Mouse (Mus musculus) CH12.LX (cell line): Measurements from ENCODE around the gene Prss38. TPM values are rescaled to one million over a fixed set of nuclear protein-coding genes. Genes with fewer than 3 reads are reported as not detected.

Source experiments
- DNase-seq: peaks from one replicate; pipeline ENCODE4 v3.0.0-alpha.2; 2013; ENCODE audit errors: extremely low read depth
- H3K27ac ChIP-seq: 2 replicates; pipeline ENCODE4 v1.5.1; 2012; ENCODE audit warnings: low read depth, mild to moderate bottlenecking, control low read depth, moderate library complexity; ENCODE audit not compliant: insufficient read depth
- H3K27me3 ChIP-seq: replicated peaks from 2 replicates; pipeline ENCODE3; 2012; ENCODE audit warnings: inconsistent platforms
- H3K36me3 ChIP-seq, 2 experiments: replicated peaks in 1 of 2; 2 replicates each; pipeline versions ENCODE3 to v1.6.1; 2012; ENCODE audit warnings: inconsistent platforms in 1 of 2, low read length in 1 of 2, mild to moderate bottlenecking in 1 of 2, mixed read lengths in 1 of 2, moderate library complexity in 1 of 2; ENCODE audit not compliant: control insufficient read depth in 1 of 2, insufficient read depth in 1 of 2
- H3K4me1 ChIP-seq, 2 experiments: 2 replicates each; pipeline ENCODE4 v1.6.1; 2012; ENCODE audit warnings: inconsistent platforms in 1 of 2, moderate library complexity in 1 of 2; ENCODE audit not compliant: insufficient read depth in 2 of 2, control insufficient read depth in 1 of 2
- H3K4me2 ChIP-seq: 2 replicates; pipeline ENCODE4 v1.6.1; 2012; ENCODE audit warnings: low read depth, mild to moderate bottlenecking, control low read depth; ENCODE audit not compliant: poor library complexity, insufficient read depth, severe bottlenecking
- H3K4me3 ChIP-seq, 3 experiments: fragments of 150-350 bp in 1 of 3; sonication (generic) in 1 of 3; replicated peaks in 1 of 3; 2 replicates each; pipeline versions ENCODE3 to v1.5.1; 2011 to 2012; ENCODE audit warnings: low read depth in 2 of 3, low read length in 2 of 3, mild to moderate bottlenecking in 2 of 3, moderate library complexity in 2 of 3, control low read depth in 1 of 3, improper control_type of control experiment in 1 of 3, inconsistent platforms in 1 of 3, mixed read lengths in 1 of 3; ENCODE audit not compliant: poor library complexity in 1 of 3
- H3K79me2 ChIP-seq: replicated peaks from 2 replicates; pipeline ENCODE4 v1.6.1; 2012; ENCODE audit warnings: mild to moderate bottlenecking, moderate library complexity; ENCODE audit not compliant: control insufficient read depth, poor library complexity, insufficient read depth, severe bottlenecking; ENCODE audit errors: extremely low read depth
- H3K9ac ChIP-seq: 2 replicates; pipeline ENCODE4 v1.6.1; 2012; ENCODE audit warnings: low read depth, mild to moderate bottlenecking, control low read depth, moderate library complexity; ENCODE audit not compliant: insufficient read depth
- H3K9me3 ChIP-seq: replicated peaks from 2 replicates; pipeline ENCODE3; 2012; ENCODE audit warnings: low read length, inconsistent platforms, mixed read lengths
- BHLHE40 ChIP-seq: IDR thresholded peaks from 2 replicates; pipeline ENCODE4 v1.6.1; 2011; ENCODE audit warnings: mild to moderate bottlenecking, low read depth, low read length, improper control_type of control experiment
- CHD1 ChIP-seq: IDR thresholded peaks from 2 replicates; pipeline ENCODE4 v1.6.1; 2012; ENCODE audit warnings: low read depth, low read length, improper control_type of control experiment, inconsistent platforms
- CHD2 ChIP-seq: IDR thresholded peaks from 2 replicates; pipeline ENCODE4 v1.6.1; 2011; ENCODE audit warnings: low read length, improper control_type of control experiment
- CTCF ChIP-seq, 2 experiments: IDR thresholded peaks in 1 of 2; conservative IDR thresholded peaks in 1 of 2; 2 replicates each; pipeline ENCODE4 v1.5.1; 2011 to 2012; ENCODE audit warnings: low read depth in 2 of 2, low read length in 2 of 2, improper control_type of control experiment in 1 of 2, inconsistent platforms in 1 of 2, mild to moderate bottlenecking in 1 of 2, moderate library complexity in 1 of 2
- E2F4 ChIP-seq: IDR thresholded peaks from 2 replicates; pipeline ENCODE4 v1.6.1; 2011; ENCODE audit warnings: low read depth, low read length, improper control_type of control experiment; ENCODE audit not compliant: insufficient replicate concordance
- ELF1 ChIP-seq: IDR thresholded peaks from 2 replicates; pipeline ENCODE4 v1.6.1; 2014; ENCODE audit warnings: low read depth, mild to moderate bottlenecking, inconsistent platforms, low read length, improper control_type of control experiment
- ETS1 ChIP-seq: conservative IDR thresholded peaks from 2 replicates; pipeline ENCODE4 v1.6.1; 2012; ENCODE audit warnings: low read depth, mild to moderate bottlenecking, inconsistent platforms, low read length, improper control_type of control experiment, moderate library complexity
- GABPA ChIP-seq: IDR thresholded peaks from 2 replicates; pipeline ENCODE4 v1.6.1; 2012; ENCODE audit warnings: low read depth, low read length, improper control_type of control experiment, inconsistent platforms; ENCODE audit not compliant: insufficient replicate concordance
- IRF4 ChIP-seq: IDR thresholded peaks from 2 replicates; pipeline ENCODE4 v1.6.1; 2014; ENCODE audit warnings: low read depth, mild to moderate bottlenecking, inconsistent platforms, low read length, improper control_type of control experiment
- JUN ChIP-seq: IDR thresholded peaks from 2 replicates; pipeline ENCODE4 v1.6.1; 2011; ENCODE audit warnings: low read depth, mild to moderate bottlenecking, low read length, improper control_type of control experiment, moderate library complexity; ENCODE audit not compliant: insufficient read depth
- MAX ChIP-seq: IDR thresholded peaks from 2 replicates; pipeline ENCODE4 v1.6.1; 2011; ENCODE audit warnings: low read length, improper control_type of control experiment
- MEF2A ChIP-seq: IDR thresholded peaks from 2 replicates; pipeline ENCODE4 v1.6.1; 2014; ENCODE audit warnings: low read depth, mild to moderate bottlenecking, inconsistent platforms, low read length, improper control_type of control experiment, borderline replicate concordance
- PAX5 ChIP-seq: IDR thresholded peaks from 2 replicates; pipeline ENCODE4 v1.6.1; 2012; ENCODE audit warnings: low read length, inconsistent platforms, mixed read lengths
- POLR2AphosphoS2 ChIP-seq: IDR thresholded peaks from 2 replicates; pipeline ENCODE4 v1.6.1; 2011; ENCODE audit warnings: low read depth, low read length, improper control_type of control experiment
- RCOR1 ChIP-seq: conservative IDR thresholded peaks from 2 replicates; pipeline ENCODE4 v1.6.1; 2012; ENCODE audit warnings: low read depth, mild to moderate bottlenecking, inconsistent platforms, low read length, improper control_type of control experiment
- SIN3A ChIP-seq: IDR thresholded peaks from 2 replicates; pipeline ENCODE4 v1.6.1; 2012; ENCODE audit warnings: low read length, improper control_type of control experiment, inconsistent platforms
- TCF12 ChIP-seq: IDR thresholded peaks from 2 replicates; pipeline ENCODE4 v1.6.1; 2014; ENCODE audit warnings: low read depth, mild to moderate bottlenecking, inconsistent platforms, low read length, improper control_type of control experiment
- UBTF ChIP-seq: IDR thresholded peaks from 2 replicates; pipeline ENCODE4 v1.6.1; 2012; ENCODE audit warnings: low read depth, mild to moderate bottlenecking, inconsistent platforms, low read length, improper control_type of control experiment, moderate library complexity
- USF1 ChIP-seq: IDR thresholded peaks from 2 replicates; pipeline ENCODE4 v1.6.1; 2014; ENCODE audit warnings: low read depth, mild to moderate bottlenecking, inconsistent platforms, low read length, improper control_type of control experiment
- USF2 ChIP-seq: conservative IDR thresholded peaks from 2 replicates; pipeline ENCODE4 v1.6.1; 2011; ENCODE audit warnings: low read depth, low read length, improper control_type of control experiment
- ZKSCAN1 ChIP-seq: IDR thresholded peaks from 2 replicates; pipeline ENCODE4 v1.6.1; 2012; ENCODE audit warnings: low read depth, inconsistent platforms, low read length, improper control_type of control experiment, borderline replicate concordance
- dilution Hi-C: fragments of 300-500 bp; cut with MboI; formaldehyde crosslinking; loops from 2 replicates; pipeline ENCODE4 v1.14.3; 2020; ENCODE audit warnings: low sequenced_read_pairs; ENCODE audit not compliant: extremely low pct_unique_long_range_greater_than_20kb, extremely low pct_ligation_motif_present
- in situ Hi-C: fragments of 300-500 bp; cut with MboI; formaldehyde crosslinking; loops from 3 replicates; pipeline ENCODE4 v1.14.3; 2019; ENCODE audit warnings: low sequenced_read_pairs, low pct_ligation_motif_present, low pct_unique_long_range_greater_than_20kb, mixed read lengths
- polyA plus RNA-seq: library from polyadenylated mRNA; unstranded; fragments of >175 nt; gene quantifications from 2 replicates; pipeline ENCODE4 v1.2.1, GENCODE M21; 2012; ENCODE audit warnings: low read depth; ENCODE audit not compliant: insufficient read length
- total RNA-seq, 2 experiments: library from RNA; depleted of rRNA; stranded (reverse); fragments of 300-350 nt in 1 of 2; fragments of >200 nt in 1 of 2; gene quantifications; 2 replicates each; pipeline ENCODE4 v1.2.3; 2012 to 2014

Gene Prss38
- total and polyA plus RNA-seq, 3 experiments, result not detected

DNA sequence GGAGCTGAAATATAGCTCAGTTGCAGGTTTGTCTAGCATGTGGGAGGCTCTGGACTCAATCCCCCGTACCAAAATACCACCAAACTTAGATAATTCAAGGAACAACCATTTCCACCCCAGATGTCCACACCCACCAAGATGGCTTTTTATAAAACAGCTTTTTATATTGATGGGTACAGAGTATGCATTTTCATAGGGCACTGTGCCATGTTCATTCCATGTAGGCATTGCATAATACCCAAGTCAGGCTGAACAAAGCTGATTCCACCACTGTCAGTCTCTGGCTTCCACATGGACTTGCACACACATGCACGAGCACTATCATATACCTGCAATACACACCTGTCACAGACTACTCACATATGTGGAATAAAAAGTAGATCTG, 36.7 kb downstream of the Prss38 start:
- dilution Hi-C loops (no loop called here), in situ Hi-C loops (no loop called here)
- Histone ChIP-seq H3K9me3 (no peaks in the 10 kb centered on the region), H3K27ac (no peak overlapping the region), H3K79me2 (no peaks in the 10 kb centered on the region), H3K4me3 (no peak overlapping the region), H3K36me3 (no peaks in the 10 kb centered on the region), H3K4me1 (no peaks in the 10 kb centered on the region), H3K4me2 (no peak overlapping the region), H3K9ac (no peak overlapping the region), H3K27me3 (peaks cover 57% of the 10 kb centered on the region)
- TF ChIP-seq JUN, result no peak
- TF ChIP-seq GABPA, result no peak
- no peak for TF ChIP-seq IRF4
- no peak for TF ChIP-seq MEF2A
- no peak for TF ChIP-seq ELF1
- TF ChIP-seq BHLHE40, result no peak
- no peak for TF ChIP-seq ETS1
- no peak for TF ChIP-seq SIN3A
- TF ChIP-seq E2F4, result no peak
- no peak for TF ChIP-seq ZKSCAN1
- no peak for DNase-seq

- H3K27me3 ChIP-seq, result peaks cover 57% of the 10 kb centered on the region
- TF ChIP-seq ZKSCAN1, result no peak
- no peak for TF ChIP-seq TCF12
- H3K4me1 ChIP-seq, result no peaks in the 10 kb centered on the region
- H3K79me2 ChIP-seq, result no peaks in the 10 kb centered on the region
- H3K4me3 ChIP-seq, result no peak overlapping the region
- H3K4me2 ChIP-seq, result no peak overlapping the region
- dilution Hi-C loops, result no loop called here
- in situ Hi-C loops, result no loop called here
- H3K27ac ChIP-seq, result no peak overlapping the region
- no peak for DNase-seq
- H3K9me3 ChIP-seq, result no peaks in the 10 kb centered on the region
- H3K9ac ChIP-seq, result no peak overlapping the region
- no peaks in the 10 kb centered on the region for H3K36me3 ChIP-seq
Measured at GRCm38 (mm10) chr11:59337955-59338735, 37.3 kb downstream of the Prss38 start.

GRCm38 (mm10) chr11:59336381-59336780, 39.1 kb downstream of the Prss38 start:
- H3K4me2 ChIP-seq, result no peak overlapping the region
- peaks cover 59% of the 10 kb centered on the region for H3K27me3 ChIP-seq
- H3K4me1 ChIP-seq, result no peaks in the 10 kb centered on the region
- H3K9me3 ChIP-seq, result no peaks in the 10 kb centered on the region
- in situ Hi-C loops, result no loop called here
- H3K9ac ChIP-seq, result no peak overlapping the region
- TF ChIP-seq USF2, result no peak
- TF ChIP-seq RCOR1, result no peak
- TF ChIP-seq ETS1, result no peak
- no peak for TF ChIP-seq BHLHE40
- TF ChIP-seq E2F4, result no peak
- TF ChIP-seq CHD1, result no peak
- no peak for TF ChIP-seq UBTF
- TF ChIP-seq PAX5, result no peak
- TF ChIP-seq MAX, result no peak
- no peak for TF ChIP-seq MEF2A
- no peak for TF ChIP-seq USF1
- no peak for TF ChIP-seq CTCF (conservative IDR thresholded peaks at IDR 0.05 in 1 of 2, IDR thresholded peaks at IDR 0.05 in 1 of 2; ENCODE audit: low read depth in 2 of 2, low read length in 2 of 2)
- no peak for TF ChIP-seq POLR2AphosphoS2
- no peak for TF ChIP-seq CHD2
- TF ChIP-seq, all 38 proteins: peak for 0
- H3K79me2 ChIP-seq, result no peaks in the 10 kb centered on the region
- H3K27ac ChIP-seq, result no peak overlapping the region
- H3K4me3 ChIP-seq, result no peak overlapping the region
- dilution Hi-C loops, result no loop called here
- DNase-seq, result no peak
- H3K36me3 ChIP-seq, result no peaks in the 10 kb centered on the region
